In the genomic region with DNA sequence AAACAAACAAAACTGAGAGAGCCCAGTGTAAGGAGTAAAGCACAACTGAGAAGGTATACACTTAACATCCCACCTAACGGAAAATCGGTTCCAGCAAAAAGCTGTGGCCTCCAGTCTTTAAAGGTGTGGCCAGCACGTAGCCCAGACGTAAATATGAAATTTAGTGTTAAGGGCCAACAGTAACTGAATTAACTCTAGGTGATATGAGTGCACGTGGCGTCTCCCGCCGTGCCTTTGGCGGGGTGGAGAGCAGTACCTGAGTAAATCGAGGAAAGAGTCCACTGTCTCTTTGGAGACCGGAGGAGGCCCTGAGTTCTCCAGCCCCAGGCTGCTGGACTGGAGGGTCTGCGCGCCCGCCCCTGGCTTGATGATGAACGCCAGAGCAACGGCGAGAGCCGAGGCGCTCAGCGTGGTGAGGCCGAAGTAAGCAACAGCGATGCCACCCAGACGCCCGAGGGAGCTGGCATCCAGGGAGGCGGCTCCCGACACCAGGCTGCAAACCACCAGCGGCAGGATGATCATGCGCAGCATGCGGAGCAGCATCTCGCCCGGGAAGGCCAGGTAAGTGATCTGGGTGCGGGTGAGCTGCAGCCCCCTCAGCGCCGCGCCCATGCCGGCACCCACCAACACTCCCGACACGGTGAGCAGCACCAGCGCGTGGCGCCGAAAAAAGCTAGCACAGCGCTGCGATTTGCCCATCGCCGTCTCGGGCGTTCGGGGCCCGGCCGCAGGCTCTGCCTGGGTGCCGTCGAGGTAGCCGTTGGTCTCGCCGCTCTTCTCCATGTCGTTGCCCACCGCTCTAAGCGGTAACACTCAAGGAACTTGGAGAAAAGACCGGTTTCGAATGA, we compare ENCODE assay signal across 8 mouse cellular contexts. TPM values are rescaled to one million over a fixed set of nuclear protein-coding genes. Genes with fewer than 3 reads are reported as not detected.
DNase-seq lines count a peak whose midpoint lies in the region; ATAC-seq lines count a peak whose summit lies in the region.

No protein-coding gene starts in this region.

- H3K36me3 ChIP-seq in forebrain, embryonic 15.5 days = no peaks in the 10 kb centered on the region
- no peaks in the 10 kb centered on the region for H3K36me3 ChIP-seq in hindbrain, embryonic 12.5 days

- no peak overlapping the region for H3K27ac ChIP-seq in brown adipose tissue, adult 24 weeks (replicated peaks; ENCODE audit: low read depth, low read length)
- H3K27ac ChIP-seq in forebrain, embryonic 15.5 days (replicated peaks) = peak overlapping the region; percentile 98
- peak overlapping the region; percentile 97 for H3K27ac ChIP-seq in hindbrain, embryonic 12.5 days

- peak overlapping the region; percentile 74 for H3K4me2 ChIP-seq in forebrain, embryonic 15.5 days (replicated peaks)
- H3K4me2 ChIP-seq in hindbrain, embryonic 12.5 days (replicated peaks) = peak overlapping the region; percentile 79

- ATAC-seq in cerebellum, adult (ENCODE audit: insufficient number of reproducible peaks, low FRiP score, low TSS enrichment) = peak; percentile 29; the same call in 1 of the 2 replicates
- peak; percentile 34; the same call in 1 of the 2 replicates for ATAC-seq in forebrain, embryonic 15.5 days (replicated peaks)
- ATAC-seq in hindbrain, embryonic 12.5 days (ENCODE audit: low FRiP score) = peak; percentile 53

- H3K4me3 ChIP-seq in brown adipose tissue, adult 24 weeks (ENCODE audit: insufficient read depth, low read depth, low read length) = peak overlapping the region; percentile 57
- peak overlapping the region; percentile 71 for H3K4me3 ChIP-seq in forebrain, embryonic 15.5 days
- H3K4me3 ChIP-seq in hindbrain, embryonic 12.5 days = peak overlapping the region; percentile 53

- H3K4me1 ChIP-seq in brown adipose tissue, adult 24 weeks (ENCODE audit: control insufficient read depth, insufficient read depth, insufficient read length, low read length) = 0 out of 2 replicates have a peak, but pooled peaks cover 3% of the 10 kb centered on the region
- peaks cover 40% of the 10 kb centered on the region for H3K4me1 ChIP-seq in forebrain, embryonic 15.5 days
- peaks cover 25% of the 10 kb centered on the region for H3K4me1 ChIP-seq in hindbrain, embryonic 12.5 days

- H3K9ac ChIP-seq in forebrain, embryonic 15.5 days (replicated peaks) = peak overlapping the region; percentile 82
- H3K9ac ChIP-seq in hindbrain, embryonic 12.5 days = peak overlapping the region; percentile 71

- no peaks in the 10 kb centered on the region for H3K27me3 ChIP-seq in forebrain, embryonic 15.5 days
- no peaks in the 10 kb centered on the region for H3K27me3 ChIP-seq in hindbrain, embryonic 12.5 days

- no peaks in the 10 kb centered on the region for H3K9me3 ChIP-seq in forebrain, embryonic 15.5 days
- no peaks in the 10 kb centered on the region for H3K9me3 ChIP-seq in hindbrain, embryonic 12.5 days (replicated peaks)

- no peak for DNase-seq in cerebellum, postnatal 14 days
- peak; percentile 58 to 59 for DNase-seq in layer of hippocampus, postnatal 36 days
- peak; percentile 13 for DNase-seq in lung, postnatal 14 days
- DNase-seq in right cerebral cortex, adult 2 months (ENCODE audit: low spot score in 2 of 2) = peak; percentile 53 to 70

- under 1% methylated on average over 61 of the region's 61 CpGs for WGBS in forebrain, embryonic 15.5 days
- 2% methylated on average over 61 of the region's 61 CpGs for WGBS in hindbrain, embryonic 12.5 days

RNA-seq across cellular contexts. Expression of gene Slc1a4, which starts 0.6 kb away (rescaled TPM):
- 0.63 and 0.88 TPM in 2 replicates for polyA plus RNA-seq in brown adipose tissue, adult 24 weeks (2012; ENCODE audit: insufficient read depth, insufficient read length, missing spikeins)
- polyA plus RNA-seq in forebrain, embryonic 15.5 days (2015; fragmentation: Nextera tagmentation; extraction: Ambion mirVana) = 43.8 and 46.7 TPM in 2 replicates
- polyA plus RNA-seq in hindbrain, embryonic 12.5 days (2016; fragmentation: Nextera tagmentation; extraction: Ambion mirVana) = 25.2 and 26.0 TPM in 2 replicates
- 10 to 100 TPM; 40.0 to 40.5 TPM for total RNA-seq in layer of hippocampus, postnatal 36 days (2021)

Comparison
In these comparisons a context has a peak if more than half of its experiments do, and no peak if none do; other contexts are left out.
1. DNase-seq: peak in layer of hippocampus, postnatal 36 days (2 of 2), lung, postnatal 14 days (single experiment) and right cerebral cortex, adult 2 months (2 of 2); none in cerebellum, postnatal 14 days (0 of 2).
2. RNA of gene Slc1a4, which starts 0.6 kb away (polyA plus RNA-seq): 43.8 to 46.7 TPM in forebrain, embryonic 15.5 days and 25.2 to 26.0 TPM in hindbrain, embryonic 12.5 days; 0.63 to 0.88 TPM in brown adipose tissue, adult 24 weeks; every median in the first group is over 10 times any median in the second.
3. Peak in every context shown above with its lines, with median percentiles within 50 percentile points of each other: ATAC-seq and H3K4me3 ChIP-seq.